Mouse (Mus musculus) myocyte (in vitro differentiated cells): Measurements from ENCODE around the gene Tspan9. TPM values are rescaled to one million over a fixed set of nuclear protein-coding genes. Genes with fewer than 3 reads are reported as not detected.

ENCODE experiments used
- H3K27me3 ChIP-seq: one replicate; pipeline ENCODE4 v1.6.1; 2011; ENCODE audit not compliant: control insufficient read depth, insufficient read depth, insufficient read length
- H3K36me3 ChIP-seq: one replicate; pipeline ENCODE4 v1.6.1; 2011; ENCODE audit not compliant: control insufficient read depth, insufficient read depth
- H3K4me2 ChIP-seq: one replicate; pipeline ENCODE4 v1.6.1; 2011; ENCODE audit warnings: low read depth, control low read depth
- H3K4me3 ChIP-seq: one replicate; pipeline ENCODE4 v1.5.1; 2011; ENCODE audit warnings: mild to moderate bottlenecking, control low read depth, moderate library complexity
- H3K79me2 ChIP-seq: one replicate; pipeline ENCODE4 v1.6.1; 2011; ENCODE audit not compliant: control insufficient read depth, insufficient read depth
- H3ac ChIP-seq: one replicate; pipeline ENCODE4 v1.6.1; 2011; ENCODE audit not compliant: control insufficient read depth, insufficient read length
- CEBPB ChIP-seq: IDR thresholded peaks from 2 replicates; pipeline ENCODE4 v1.6.1; 2011; ENCODE audit warnings: mild to moderate bottlenecking, moderate library complexity; ENCODE audit not compliant: poor library complexity, insufficient read depth, severe bottlenecking
- E2F4 ChIP-seq: IDR thresholded peaks from one replicate; pipeline ENCODE4 v1.6.1; 2011; ENCODE audit warnings: mild to moderate bottlenecking, control low read depth, moderate library complexity; ENCODE audit not compliant: insufficient read depth
- MAX ChIP-seq: IDR thresholded peaks from one replicate; pipeline ENCODE4 v1.6.1; 2011; ENCODE audit warnings: low read depth, mild to moderate bottlenecking, control low read depth
- MYOD1 ChIP-seq, 3 experiments: IDR thresholded peaks; one replicate each; pipeline ENCODE4 v1.6.1; 2011; ENCODE audit warnings: control low read depth in 2 of 3, low read depth in 2 of 3, mild to moderate bottlenecking in 2 of 3, moderate library complexity in 1 of 3; ENCODE audit not compliant: insufficient read length in 2 of 3, control insufficient read depth in 1 of 3
- MYOG ChIP-seq, 3 experiments: IDR thresholded peaks; one replicate each; pipeline ENCODE4 v1.6.1; 2011; ENCODE audit warnings: control low read depth in 2 of 3, low read depth in 2 of 3, mild to moderate bottlenecking in 2 of 3; ENCODE audit not compliant: insufficient read length in 2 of 3, control insufficient read depth in 1 of 3, insufficient read depth in 1 of 3
- POLR2A ChIP-seq: IDR thresholded peaks from one replicate; pipeline ENCODE4 v1.6.1; 2011; ENCODE audit warnings: low read depth, mild to moderate bottlenecking, control low read depth, moderate library complexity; ENCODE audit not compliant: insufficient read length
- POLR2AphosphoS2 ChIP-seq: IDR thresholded peaks from one replicate; pipeline ENCODE4 v1.6.1; 2011; ENCODE audit warnings: low read depth, control low read depth; ENCODE audit not compliant: insufficient read length
- REST ChIP-seq: IDR thresholded peaks from one replicate; pipeline ENCODE4 v1.6.1; 2011; ENCODE audit warnings: mild to moderate bottlenecking, control low read depth, moderate library complexity; ENCODE audit not compliant: insufficient read depth, insufficient read length
- SRF ChIP-seq: IDR thresholded peaks from one replicate; pipeline ENCODE4 v1.6.1; 2011; ENCODE audit warnings: low read depth; ENCODE audit not compliant: control insufficient read depth, insufficient read length
- TCF12 ChIP-seq: IDR thresholded peaks from one replicate; pipeline ENCODE4 v1.6.1; 2011; ENCODE audit warnings: mild to moderate bottlenecking, control low read depth; ENCODE audit not compliant: poor library complexity, insufficient read depth, severe bottlenecking
- TCF3 ChIP-seq: IDR thresholded peaks from one replicate; pipeline ENCODE4 v1.6.1; 2011; ENCODE audit warnings: low read depth, control low read depth; ENCODE audit not compliant: insufficient read length
- USF1 ChIP-seq: IDR thresholded peaks from one replicate; pipeline ENCODE4 v1.6.1; 2011; ENCODE audit warnings: low read depth, mild to moderate bottlenecking, control low read depth, moderate library complexity
- polyA plus RNA-seq: library from polyadenylated mRNA; unstranded; fragments of >200 nt; fragmentation: generic; extraction: Trizol; gene quantifications from one replicate; pipeline ENCODE4 v1.2.1, GENCODE M21; 2012; ENCODE audit warnings: missing spikeins

Tspan9 gene
- polyA plus RNA-seq, 1 experiment = 227 TPM

- no peak overlapping the region for H3ac ChIP-seq
- H3K36me3 ChIP-seq = no peaks in the 10 kb centered on the region
- H3K4me3 ChIP-seq = no peak overlapping the region
- H3K27me3 ChIP-seq = no peaks in the 10 kb centered on the region
- H3K4me2 ChIP-seq = no peak overlapping the region
- no peaks in the 10 kb centered on the region for H3K79me2 ChIP-seq
- no peak for TF ChIP-seq MAX
- TF ChIP-seq SRF = no peak
- no peak for TF ChIP-seq MYOD1 (IDR thresholded peaks at IDR 0.05; ENCODE audit: control insufficient read depth in 1 of 3, insufficient read length in 2 of 3, low read depth in 2 of 3)
- no peak for TF ChIP-seq CEBPB
- no peak for TF ChIP-seq MYOG (IDR thresholded peaks at IDR 0.05; ENCODE audit: control insufficient read depth in 1 of 3, insufficient read depth in 1 of 3, insufficient read length in 2 of 3, low read depth in 2 of 3)
- no peak for TF ChIP-seq TCF12
- TF ChIP-seq POLR2AphosphoS2 = no peak
- no peak for TF ChIP-seq REST
- no peak for TF ChIP-seq POLR2A
These were observed 8.4 kb downstream of the Tspan9 start for GRCm38 (mm10) chr6:128135006-128135405.

- no peaks in the 10 kb centered on the region for H3K27me3 ChIP-seq
- H3K36me3 ChIP-seq = no peaks in the 10 kb centered on the region
- TF ChIP-seq POLR2AphosphoS2 (no peak), SRF (no peak), E2F4 (no peak), CEBPB (no peak), MYOG (IDR thresholded peaks at IDR 0.05; ENCODE audit: control insufficient read depth in 1 of 3, insufficient read depth in 1 of 3, insufficient read length in 2 of 3, low read depth in 2 of 3) (no peak), TCF3 (no peak), POLR2A (no peak), MAX (no peak), REST (no peak), MYOD1 (IDR thresholded peaks at IDR 0.05; ENCODE audit: control insufficient read depth in 1 of 3, insufficient read length in 2 of 3, low read depth in 2 of 3) (no peak), USF1 (no peak), TCF12 (no peak)
- no peak overlapping the region for H3ac ChIP-seq
- no peaks in the 10 kb centered on the region for H3K79me2 ChIP-seq
- H3K4me2 ChIP-seq = no peak overlapping the region
- no peak overlapping the region for H3K4me3 ChIP-seq
These were observed 9.0 kb downstream of the Tspan9 start for GRCm38 (mm10) chr6:128134196-128134924.

DNA sequence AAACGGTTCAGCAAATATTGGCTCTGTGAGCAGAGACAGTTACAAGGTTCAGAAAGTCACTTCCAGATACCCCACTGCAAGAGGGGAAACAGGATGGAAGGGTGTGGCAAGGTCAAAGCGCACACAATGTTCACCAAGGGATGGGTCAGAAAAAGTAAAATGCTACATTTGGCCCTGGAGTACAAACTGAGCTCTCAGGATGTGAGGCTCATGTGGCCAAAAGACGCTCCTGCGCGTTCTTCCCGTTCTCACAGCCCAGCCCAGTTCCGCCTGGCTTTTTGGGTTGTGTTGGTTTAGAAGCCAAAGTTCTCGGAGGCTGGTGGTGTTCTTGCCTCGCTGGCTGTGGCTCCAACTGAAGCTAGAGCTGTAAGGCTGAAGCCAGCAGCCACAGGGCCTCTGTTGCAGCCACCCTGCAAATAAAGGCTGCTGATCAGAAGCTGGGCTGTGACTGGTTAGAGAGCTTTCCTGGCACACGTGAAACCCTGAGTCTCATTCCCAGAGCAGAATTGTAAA is 9.7 kb downstream of the Tspan9 start:
- Histone ChIP-seq H3K79me2 (no peaks in the 10 kb centered on the region), H3ac (no peak overlapping the region), H3K36me3 (no peaks in the 10 kb centered on the region), H3K27me3 (no peaks in the 10 kb centered on the region), H3K4me3 (no peak overlapping the region), H3K4me2 (no peak overlapping the region)
- TF ChIP-seq MAX (no peak), E2F4 (no peak), TCF3 (no peak), POLR2AphosphoS2 (no peak), SRF (no peak), CEBPB (no peak)

DNA sequence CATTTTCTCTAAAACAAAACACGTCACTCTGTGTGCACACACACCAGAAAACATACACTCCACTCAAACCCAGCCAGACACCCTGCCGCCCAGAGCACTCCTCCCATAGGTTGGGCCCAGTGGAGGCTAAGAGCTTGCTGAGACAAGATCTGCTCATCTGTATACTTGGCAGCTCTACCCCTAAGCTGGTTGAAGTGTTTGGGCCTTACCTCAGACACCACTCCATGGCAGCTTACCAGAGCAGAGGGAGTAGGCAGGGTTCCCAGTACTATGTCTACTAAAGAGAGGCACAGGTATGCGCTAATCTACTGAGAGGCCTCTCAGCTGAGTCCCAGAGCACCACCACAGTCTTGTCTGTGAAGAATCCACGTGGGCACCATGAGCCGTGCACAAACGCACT is 10.8 kb downstream of the Tspan9 start:
- no peaks in the 10 kb centered on the region for H3K27me3 ChIP-seq

More for the DNA sequence above, 10.8 kb downstream of the Tspan9 start:
- no peak overlapping the region for H3ac ChIP-seq
- no peak overlapping the region for H3K4me3 ChIP-seq
- TF ChIP-seq MYOD1 (IDR thresholded peaks at IDR 0.05; ENCODE audit: control insufficient read depth in 1 of 3, insufficient read length in 2 of 3, low read depth in 2 of 3) = no peak
- TF ChIP-seq TCF12 = no peak
- no peak for TF ChIP-seq POLR2AphosphoS2
- TF ChIP-seq USF1 = no peak
- TF ChIP-seq REST = no peak
- TF ChIP-seq CEBPB = no peak
- TF ChIP-seq E2F4 = no peak
- no peak for TF ChIP-seq TCF3
- TF ChIP-seq MYOG (IDR thresholded peaks at IDR 0.05; ENCODE audit: control insufficient read depth in 1 of 3, insufficient read depth in 1 of 3, insufficient read length in 2 of 3, low read depth in 2 of 3) = no peak
- TF ChIP-seq SRF = no peak
- TF ChIP-seq POLR2A = no peak
- no peak for TF ChIP-seq MAX
- H3K4me2 ChIP-seq = no peak overlapping the region
- no peaks in the 10 kb centered on the region for H3K36me3 ChIP-seq
- H3K79me2 ChIP-seq = no peaks in the 10 kb centered on the region
